Mouse (Mus musculus): ENCODE data around the gene Parp11.

DNA sequence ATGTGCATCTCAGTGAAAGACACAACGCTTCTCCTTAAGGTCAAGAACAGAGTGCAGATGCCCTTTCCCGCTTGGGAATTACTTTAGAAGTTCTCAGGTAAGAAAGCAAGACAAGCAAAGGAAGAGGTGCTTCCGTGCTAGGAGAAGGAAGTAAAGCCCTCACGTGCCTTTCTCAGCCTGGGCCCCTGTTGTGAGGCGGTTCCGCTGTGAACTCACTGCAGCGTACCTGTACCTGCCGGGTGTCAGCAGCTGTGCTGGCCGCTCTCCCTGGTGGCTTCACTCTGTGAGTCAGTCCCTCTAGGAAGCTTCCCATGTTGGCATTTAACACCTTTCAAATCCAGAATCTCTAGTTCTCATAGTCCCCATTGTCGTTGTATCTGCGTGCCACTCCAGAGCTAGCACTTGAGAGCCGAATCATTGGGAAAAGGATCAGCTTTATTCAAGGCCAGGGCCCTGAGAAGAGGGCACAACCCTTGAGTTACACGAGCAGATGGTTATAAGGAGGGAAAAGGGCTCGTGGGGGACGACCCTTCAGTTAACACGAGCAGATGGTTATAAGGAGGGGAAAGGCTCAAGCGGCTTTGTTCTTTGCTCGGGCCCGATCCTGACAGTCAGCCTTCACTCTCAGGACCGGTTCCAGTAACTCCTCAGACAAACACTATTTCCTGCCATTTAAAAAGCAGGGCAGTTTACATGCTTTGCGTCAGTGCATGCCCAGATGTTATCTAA is 16.8 kb downstream of the Parp11 start:
- TF ChIP-seq CTCF (IDR thresholded peaks at IDR 0.05) = no peak
- no peak for TF ChIP-seq EP300 (IDR thresholded peaks at IDR 0.05)

All from lung, postnatal 0 days (tissue).